Mouse (Mus musculus) neural tube, embryonic 14.5 days (tissue): ENCODE results near the gene Ptgis. TPM values are rescaled to one million over a fixed set of nuclear protein-coding genes. Genes with fewer than 3 reads are reported as not detected.

Source experiments
- ATAC-seq: fragments of 200-750 bp; cut with Nextera tagmentation; 2 replicates; pipeline ENCODE4 v1.8.0; 2017; ENCODE audit warnings: low read depth, mild to moderate bottlenecking, moderate TSS enrichment, moderate library complexity
- H3K27ac ChIP-seq: fragments of 300-500 bp; sonication (generic); 2 replicates; pipeline ENCODE4 v1.5.1; 2014; ENCODE audit warnings: low read depth, mild to moderate bottlenecking, control low read depth, low read length, moderate library complexity, mixed read lengths
- H3K27me3 ChIP-seq: fragments of 300-500 bp; sonication (generic); 2 replicates; pipeline ENCODE4 v1.6.1; 2014; ENCODE audit warnings: low read length; ENCODE audit not compliant: control insufficient read depth, insufficient read depth
- H3K36me3 ChIP-seq: fragments of 300-500 bp; sonication (generic); 2 replicates; pipeline ENCODE4 v1.6.1; 2014; ENCODE audit warnings: low read length, mixed read lengths; ENCODE audit not compliant: control insufficient read depth, insufficient read depth
- H3K4me1 ChIP-seq: fragments of 300-500 bp; sonication (generic); 2 replicates; pipeline ENCODE4 v1.6.1; 2014; ENCODE audit warnings: low read length; ENCODE audit not compliant: control insufficient read depth, insufficient read depth
- H3K4me2 ChIP-seq: fragments of 300-500 bp; sonication (generic); 2 replicates; pipeline ENCODE4 v1.6.1; 2014; ENCODE audit warnings: mild to moderate bottlenecking, low read depth, low read length, control low read depth
- H3K4me3 ChIP-seq: fragments of 300-500 bp; sonication (generic); 2 replicates; pipeline ENCODE4 v1.5.1; 2014; ENCODE audit warnings: low read depth, low read length, control low read depth, mixed read lengths
- H3K9ac ChIP-seq: fragments of 300-500 bp; sonication (generic); replicated peaks from 2 replicates; pipeline ENCODE4 v1.6.1; 2014; ENCODE audit warnings: low read depth, mild to moderate bottlenecking, control low read depth, low read length, mixed read lengths
- H3K9me3 ChIP-seq: fragments of 300-500 bp; sonication (generic); 2 replicates; pipeline ENCODE4 v1.6.1; 2016; ENCODE audit warnings: low read length; ENCODE audit not compliant: control insufficient read depth
- WGBS: fragments of 180-500 bp; shearing (Covaris S2); extraction: QIAGEN DNeasy Blood & Tissue Kit; methylation state at CpG from one replicate; pipeline ENCODE4 v1.1.7; 2014; 5-methylcytosine and 5-hydroxymethylcytosine counted together
- polyA plus RNA-seq: library from polyadenylated mRNA; unstranded; fragments of >200 nt; fragmentation: Nextera tagmentation; extraction: Ambion mirVana; gene quantifications from 2 replicates; pipeline ENCODE4 v1.2.1, GENCODE M21; 2014

Ptgis gene
- polyA plus RNA-seq, 1 experiment from 2014 or later: 1.9 TPM

- no peak overlapping the region for H3K27ac ChIP-seq
- WGBS: 56% methylated on average over 4 of the region's 5 CpGs
- no peak overlapping the region for H3K4me3 ChIP-seq
- ATAC-seq: no peak
- no peak overlapping the region for H3K9ac ChIP-seq
- H3K36me3 ChIP-seq: no peaks in the 10 kb centered on the region
- no peaks in the 10 kb centered on the region for H3K9me3 ChIP-seq
- no peaks in the 10 kb centered on the region for H3K27me3 ChIP-seq
- no peak overlapping the region for H3K4me2 ChIP-seq
- no peaks in the 10 kb centered on the region for H3K4me1 ChIP-seq
These were observed 25.4 kb upstream of the Ptgis start for GRCm38 (mm10) chr2:167265806-167266205.

GRCm38 (mm10) chr2:167265021-167265420 is 24.6 kb upstream of the Ptgis start:
- Histone ChIP-seq H3K27ac (no peak overlapping the region), H3K9ac (no peak overlapping the region), H3K36me3 (no peaks in the 10 kb centered on the region), H3K4me1 (no peaks in the 10 kb centered on the region), H3K4me2 (no peak overlapping the region), H3K9me3 (no peaks in the 10 kb centered on the region), H3K27me3 (no peaks in the 10 kb centered on the region), H3K4me3 (no peak overlapping the region)
- no peak for ATAC-seq
- 76% methylated on average over 2 of the region's 2 CpGs for WGBS

- no peak overlapping the region for H3K4me3 ChIP-seq
- H3K4me1 ChIP-seq: no peaks in the 10 kb centered on the region
- no peaks in the 10 kb centered on the region for H3K36me3 ChIP-seq
- ATAC-seq: no peak
- whole genome bisulfite sequencing: 86% methylated on average over 11 of the region's 11 CpGs
- no peaks in the 10 kb centered on the region for H3K9me3 ChIP-seq
- H3K4me2 ChIP-seq: no peak overlapping the region
- H3K27ac ChIP-seq: no peak overlapping the region
- no peak overlapping the region for H3K9ac ChIP-seq
- H3K27me3 ChIP-seq: no peaks in the 10 kb centered on the region
These were observed 23.5 kb upstream of the Ptgis start for GRCm38 (mm10) chr2:167263931-167264330.

- no peaks in the 10 kb centered on the region for H3K36me3 ChIP-seq
- H3K4me3 ChIP-seq: no peak overlapping the region
- H3K27ac ChIP-seq: no peak overlapping the region
- H3K9ac ChIP-seq: no peak overlapping the region
- no peaks in the 10 kb centered on the region for H3K9me3 ChIP-seq
- no peaks in the 10 kb centered on the region for H3K4me1 ChIP-seq
- no peak overlapping the region for H3K4me2 ChIP-seq
- H3K27me3 ChIP-seq: no peaks in the 10 kb centered on the region
- no peak for ATAC-seq
- 96% methylated on average over 8 of the region's 8 CpGs for WGBS
These were observed 22.8 kb upstream of the Ptgis start for GRCm38 (mm10) chr2:167263040-167263810.

GRCm38 (mm10) chr2:167262433-167262832 is 22.0 kb upstream of the Ptgis start:
- Histone ChIP-seq H3K4me2 (no peak overlapping the region), H3K9ac (no peak overlapping the region), H3K4me3 (no peak overlapping the region), H3K27ac (no peak overlapping the region), H3K36me3 (no peaks in the 10 kb centered on the region), H3K9me3 (no peaks in the 10 kb centered on the region), H3K27me3 (no peaks in the 10 kb centered on the region), H3K4me1 (no peaks in the 10 kb centered on the region)
- WGBS: 94% methylated on average over 10 of the region's 10 CpGs
- no peak for ATAC-seq

GRCm38 (mm10) chr2:167261106-167261505 is 20.7 kb upstream of the Ptgis start:
- H3K4me3 ChIP-seq: no peak overlapping the region
- ATAC-seq: no peak
- H3K27ac ChIP-seq: no peak overlapping the region
- no peak overlapping the region for H3K9ac ChIP-seq
- no peaks in the 10 kb centered on the region for H3K27me3 ChIP-seq
- 81% methylated on average over 4 of the region's 4 CpGs for WGBS
- no peaks in the 10 kb centered on the region for H3K9me3 ChIP-seq
- no peaks in the 10 kb centered on the region for H3K4me1 ChIP-seq
- no peak overlapping the region for H3K4me2 ChIP-seq
- no peaks in the 10 kb centered on the region for H3K36me3 ChIP-seq

- Histone ChIP-seq H3K4me1 (no peaks in the 10 kb centered on the region), H3K9ac (no peak overlapping the region), H3K36me3 (no peaks in the 10 kb centered on the region), H3K4me2 (no peak overlapping the region), H3K4me3 (no peak overlapping the region), H3K27me3 (no peaks in the 10 kb centered on the region), H3K27ac (no peak overlapping the region), H3K9me3 (no peaks in the 10 kb centered on the region)
- 39% methylated on average over 3 of the region's 3 CpGs for WGBS
- no peak for ATAC-seq
These were observed 17.4 kb upstream of the Ptgis start for GRCm38 (mm10) chr2:167257790-167258189.

GRCm38 (mm10) chr2:167254808-167255207 is 14.4 kb upstream of the Ptgis start:
- no peaks in the 10 kb centered on the region for H3K9me3 ChIP-seq
- H3K4me3 ChIP-seq: no peak overlapping the region
- no peak for ATAC-seq
- WGBS: 79% methylated on average over 6 of the region's 6 CpGs
- H3K36me3 ChIP-seq: no peaks in the 10 kb centered on the region
- no peaks in the 10 kb centered on the region for H3K4me1 ChIP-seq
- no peaks in the 10 kb centered on the region for H3K27me3 ChIP-seq
- no peak overlapping the region for H3K9ac ChIP-seq
- H3K27ac ChIP-seq: no peak overlapping the region
- no peak overlapping the region for H3K4me2 ChIP-seq

GRCm38 (mm10) chr2:167254185-167254584 is 13.8 kb upstream of the Ptgis start:
- no peak for ATAC-seq
- Histone ChIP-seq H3K27me3 (no peaks in the 10 kb centered on the region), H3K4me1 (no peaks in the 10 kb centered on the region), H3K9me3 (no peaks in the 10 kb centered on the region), H3K4me2 (no peak overlapping the region), H3K36me3 (no peaks in the 10 kb centered on the region), H3K27ac (no peak overlapping the region), H3K9ac (no peak overlapping the region), H3K4me3 (no peak overlapping the region)
- WGBS: 56% methylated on average over 7 of the region's 7 CpGs
